Comparison of ENCODE assay signal across 7 mouse cellular contexts in the genomic region with DNA sequence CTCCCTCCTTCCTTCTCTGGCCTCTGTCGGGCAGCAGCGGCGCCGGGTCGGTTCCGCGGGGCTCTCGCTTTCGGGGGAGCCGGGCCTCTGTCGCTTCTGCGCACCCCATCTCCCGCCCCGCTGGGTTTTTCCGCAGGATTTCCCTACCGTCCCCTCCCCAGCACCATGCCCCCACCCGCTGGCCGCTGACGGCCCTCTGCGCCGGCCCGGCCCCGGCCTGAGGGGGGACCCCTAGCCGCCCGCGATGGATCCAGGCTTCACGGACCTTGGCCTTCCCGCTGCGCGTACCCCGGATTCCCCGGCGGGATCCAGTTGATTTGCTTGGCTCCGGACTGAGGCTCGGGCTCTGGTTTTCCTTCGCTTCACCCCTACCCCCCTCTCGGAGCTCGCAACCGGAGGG. TPM values are rescaled to one million over a fixed set of nuclear protein-coding genes. Genes with fewer than 3 reads are reported as not detected.
A peak's percentile ranks its signal among the peaks of the same experiment; 100 is the strongest.
DNase-seq lines count a peak whose midpoint lies in the region; ATAC-seq and TF ChIP-seq lines count a peak whose summit lies in the region.

No protein-coding gene starts in this region.

- H3K27ac ChIP-seq in forebrain, embryonic 10.5 days = peak overlapping the region; percentile 92
- H3K27ac ChIP-seq in intestine, embryonic 15.5 days = no peak overlapping the region
- H3K27ac ChIP-seq in neural tube, embryonic 11.5 days (ENCODE audit: low read depth, low read length) = peak overlapping the region; percentile 88

- no peak for TF ChIP-seq POLR2A in lung, adult 2 months (IDR thresholded peaks at IDR 0.05; ENCODE audit: borderline replicate concordance, extremely low read depth, low read depth, low read length)

- H3K4me2 ChIP-seq in intestine, embryonic 15.5 days (replicated peaks) = peak overlapping the region; percentile 86
- peak overlapping the region; percentile 94 for H3K4me2 ChIP-seq in neural tube, embryonic 11.5 days (ENCODE audit: low read depth)

- 1% methylated on average over 39 of the region's 39 CpGs for WGBS in lung, adult 2 months
- under 1% methylated on average over 32 of the region's 39 CpGs for WGBS in forebrain, embryonic 10.5 days
- WGBS in intestine, embryonic 15.5 days = under 1% methylated on average over 29 of the region's 39 CpGs
- 1% methylated on average over 36 of the region's 39 CpGs for WGBS in neural tube, embryonic 11.5 days

- TF ChIP-seq CTCF in lung, adult 2 months (IDR thresholded peaks at IDR 0.05; ENCODE audit: insufficient read depth, low read length) = no peak

- peak; percentile 15 for ATAC-seq in intestine, embryonic 15.5 days
- peak; percentile 21; the same call in 1 of the 2 replicates for ATAC-seq in neural tube, embryonic 11.5 days (ENCODE audit: insufficient read depth, low FRiP score, low TSS enrichment)
- no peak for ATAC-seq in inflammation-experienced regulatory T-cells, adult 6 months

- no peaks in the 10 kb centered on the region for H3K9me3 ChIP-seq in forebrain, embryonic 10.5 days
- H3K9me3 ChIP-seq in intestine, embryonic 15.5 days = no peaks in the 10 kb centered on the region
- no peaks in the 10 kb centered on the region for H3K9me3 ChIP-seq in neural tube, embryonic 11.5 days (ENCODE audit: control insufficient read depth, low read length)

- no peaks in the 10 kb centered on the region for H3K36me3 ChIP-seq in forebrain, embryonic 10.5 days (replicated peaks)
- no peaks in the 10 kb centered on the region for H3K36me3 ChIP-seq in intestine, embryonic 15.5 days
- no peaks in the 10 kb centered on the region for H3K36me3 ChIP-seq in neural tube, embryonic 11.5 days (ENCODE audit: control insufficient read depth, insufficient read depth, low read length)

- no peak for DNase-seq in lung, adult 2 months
- DNase-seq in lung, postnatal 4 days = no peak
- no peak for DNase-seq in forebrain, embryonic 10.5 days (ENCODE audit: extremely low spot score, low spot score)
- no peak for DNase-seq in neural tube, embryonic 11.5 days (ENCODE audit: low spot score)
- DNase-seq in thymus, postnatal 36 days = no peak

- peaks cover 100% of the 10 kb centered on the region for H3K27me3 ChIP-seq in forebrain, embryonic 10.5 days (ENCODE audit: poor library complexity, severe bottlenecking)
- H3K27me3 ChIP-seq in intestine, embryonic 15.5 days (replicated peaks) = peaks cover 87% of the 10 kb centered on the region
- H3K27me3 ChIP-seq in neural tube, embryonic 11.5 days (ENCODE audit: control insufficient read depth, insufficient read depth, low read length) = peaks cover 28% of the 10 kb centered on the region

- peak overlapping the region; percentile 47 for H3K9ac ChIP-seq in intestine, embryonic 15.5 days
- H3K9ac ChIP-seq in neural tube, embryonic 11.5 days (ENCODE audit: low read length) = peak overlapping the region; percentile 92

- H3K4me3 ChIP-seq in lung, adult 2 months (replicated peaks; ENCODE audit: extremely low read depth, low read depth, low read length) = peak overlapping the region; percentile 9
- peak overlapping the region; percentile 84 for H3K4me3 ChIP-seq in forebrain, embryonic 10.5 days
- H3K4me3 ChIP-seq in intestine, embryonic 15.5 days (replicated peaks) = peak overlapping the region; percentile 47
- H3K4me3 ChIP-seq in neural tube, embryonic 11.5 days (ENCODE audit: low read depth, low read length) = peak overlapping the region; percentile 87

- no peaks in the 10 kb centered on the region for H3K4me1 ChIP-seq in lung, adult 2 months (ENCODE audit: control insufficient read depth, insufficient read depth, low read length)
- H3K4me1 ChIP-seq in forebrain, embryonic 10.5 days = peaks cover 84% of the 10 kb centered on the region
- H3K4me1 ChIP-seq in intestine, embryonic 15.5 days (replicated peaks) = peaks cover 22% of the 10 kb centered on the region
- H3K4me1 ChIP-seq in neural tube, embryonic 11.5 days (ENCODE audit: control insufficient read depth, insufficient read depth, low read length) = peaks cover 28% of the 10 kb centered on the region

RNA-seq across cellular contexts. Expression of a gene that starts 45.0 kb away (rescaled TPM):
- polyA plus RNA-seq in lung, adult 2 months (2012; rRNA removed) = 0.62 and 0.65 TPM in 2 replicates
- polyA plus RNA-seq in forebrain, embryonic 10.5 days (2016; fragmentation: Nextera tagmentation; extraction: Ambion mirVana) = not detected in 2 replicates
- polyA plus RNA-seq in intestine, embryonic 15.5 days (2015; fragmentation: Nextera tagmentation; extraction: Ambion mirVana) = 0.13 TPM in 1 of 2 replicates, not detected in the other
- polyA plus RNA-seq in neural tube, embryonic 11.5 days (2014; fragmentation: Nextera tagmentation; extraction: Ambion mirVana) = not detected in 2 replicates
- not detected for polyA plus RNA-seq in inflammation-experienced regulatory T-cells, adult 6 months (2017; shearing (Covaris generic))

Comparison
In these comparisons a context has a peak if more than half of its experiments do, and no peak if none do; other contexts are left out.
1. H3K4me3 ChIP-seq: peak in every context shown above with its lines; median percentile 87 in neural tube, embryonic 11.5 days; 84 in forebrain, embryonic 10.5 days; 47 in intestine, embryonic 15.5 days; 9 in lung, adult 2 months.